Mouse (Mus musculus) liver, embryonic 14.5 days (tissue): Measurements from ENCODE around the gene Apom. TPM values are rescaled to one million over a fixed set of nuclear protein-coding genes. Genes with fewer than 3 reads are reported as not detected.

Source experiments
- ATAC-seq: fragments of 200-750 bp; cut with Nextera tagmentation; 2 replicates; pipeline ENCODE4 v1.8.0; 2017; ENCODE audit warnings: moderate number of reproducible peaks, mild to moderate bottlenecking, moderate library complexity; ENCODE audit not compliant: insufficient read depth
- DNase-seq, 3 experiments: peaks; one replicate each; pipeline ENCODE4 v3.0.0-alpha.2; 2012 to 2013; ENCODE audit warnings: low read depth in 3 of 3, low spot score in 3 of 3
- H3K27ac ChIP-seq: fragments of 300-500 bp; sonication (generic); 2 replicates; pipeline ENCODE4 v1.5.1; 2014; ENCODE audit warnings: moderate library complexity, mild to moderate bottlenecking, control low read depth, inconsistent platforms
- H3K27me3 ChIP-seq: fragments of 300-500 bp; sonication (generic); 2 replicates; pipeline ENCODE4 v1.6.1; 2014; ENCODE audit warnings: mild to moderate bottlenecking, low read length, moderate library complexity; ENCODE audit not compliant: control insufficient read depth, insufficient read depth
- H3K36me3 ChIP-seq: fragments of 300-500 bp; sonication (generic); replicated peaks from 2 replicates; pipeline ENCODE4 v1.6.1; 2014; ENCODE audit warnings: low read depth; ENCODE audit not compliant: control insufficient read depth, insufficient read depth
- H3K4me1 ChIP-seq, 2 experiments: fragments of 200-500 bp in 1 of 2; fragments of 300-500 bp in 1 of 2; sonication (generic) in 1 of 2; replicated peaks; 2 replicates each; pipeline ENCODE4 v1.6.1; 2012 to 2014; ENCODE audit warnings: antibody characterized with exemption in 1 of 2, inconsistent platforms in 1 of 2, low read length in 1 of 2; ENCODE audit not compliant: control insufficient read depth in 2 of 2, insufficient read depth in 2 of 2
- H3K4me2 ChIP-seq: fragments of 300-500 bp; sonication (generic); 2 replicates; pipeline ENCODE4 v1.6.1; 2014; ENCODE audit warnings: low read depth, mild to moderate bottlenecking, control low read depth, moderate library complexity
- H3K4me3 ChIP-seq, 2 experiments: fragments of 200-500 bp in 1 of 2; fragments of 300-500 bp in 1 of 2; sonication (generic) in 1 of 2; 2 replicates each; pipeline ENCODE4 v1.5.1; 2012 to 2014; ENCODE audit warnings: low read depth in 2 of 2, low read length in 2 of 2, mild to moderate bottlenecking in 2 of 2, control low read depth in 1 of 2, inconsistent platforms in 1 of 2, moderate library complexity in 1 of 2; ENCODE audit not compliant: insufficient read depth in 1 of 2
- H3K9ac ChIP-seq: fragments of 300-500 bp; sonication (generic); replicated peaks from 2 replicates; pipeline ENCODE4 v1.6.1; 2014; ENCODE audit warnings: mild to moderate bottlenecking, control low read depth, moderate library complexity
- H3K9me3 ChIP-seq: fragments of 300-500 bp; sonication (generic); 2 replicates; pipeline ENCODE4 v1.6.1; 2016; ENCODE audit warnings: low read length, mixed read lengths; ENCODE audit not compliant: control insufficient read depth
- CTCF ChIP-seq: IDR thresholded peaks from 2 replicates; pipeline ENCODE4 v1.5.1; 2016; ENCODE audit warnings: antibody characterized with exemption, low read depth, control low read depth
- EP300 ChIP-seq: IDR thresholded peaks from 2 replicates; pipeline ENCODE4 v1.6.1; 2016; ENCODE audit warnings: antibody characterized with exemption, low read depth
- WGBS: fragments of 180-500 bp; shearing (Covaris S2); extraction: QIAGEN DNeasy Blood & Tissue Kit; methylation state at CpG from one replicate; pipeline ENCODE4 v1.1.7; 2014; ENCODE audit not compliant: insufficient replicate concordance; 5-methylcytosine and 5-hydroxymethylcytosine counted together
- polyA plus RNA-seq, 2 experiments: library from polyadenylated mRNA; depleted of rRNA in 1 of 2; stranded (reverse) in 1 of 2; unstranded in 1 of 2; fragments of >200 nt; fragmentation: Nextera tagmentation in 1 of 2; extraction: Ambion mirVana in 1 of 2; gene quantifications; 2 replicates each; pipeline versions ENCODE4 v1.2.1 to v1.2.3; 2012 to 2014

Gene Apom
- polyA plus RNA-seq, 2 experiments: 317 to 750 TPM

DNA sequence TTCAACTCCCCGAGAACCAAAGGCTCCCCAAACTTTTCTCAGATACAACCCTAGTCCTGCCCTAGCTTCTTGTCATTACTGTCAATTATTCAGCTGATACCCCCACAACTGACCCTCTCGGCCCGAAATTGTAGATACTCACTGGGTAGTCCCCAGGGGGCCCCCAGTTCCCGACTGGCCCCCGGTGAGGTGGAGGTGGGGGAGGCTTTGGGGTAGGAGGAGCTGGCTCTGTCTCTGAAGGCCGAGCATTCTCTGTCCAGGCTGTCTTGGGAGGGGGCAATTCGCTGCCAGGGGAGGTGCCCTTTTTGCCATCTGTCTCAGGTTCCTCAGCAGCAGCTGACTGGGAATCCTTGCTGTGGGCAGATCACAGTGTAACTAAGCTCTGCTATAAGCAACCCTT, 27.8 kb upstream of the Apom start:
- no peak for TF ChIP-seq CTCF
- no peak for TF ChIP-seq EP300
- H3K9ac ChIP-seq: no peak overlapping the region
- H3K27ac ChIP-seq: no peak overlapping the region
- H3K4me2 ChIP-seq: no peak overlapping the region
- no peaks in the 10 kb centered on the region for H3K9me3 ChIP-seq
- H3K27me3 ChIP-seq: no peaks in the 10 kb centered on the region
- H3K4me3 ChIP-seq: no peak overlapping the region
- WGBS: 86% methylated on average over 7 of the region's 7 CpGs
- DNase-seq (no peak), ATAC-seq (no peak)
- peaks cover 0 to 11% of the 10 kb centered on the region in 2 experiments; a peak in 3 of 4 replicates for H3K4me1 ChIP-seq
- peaks cover 76% of the 10 kb centered on the region for H3K36me3 ChIP-seq

DNA sequence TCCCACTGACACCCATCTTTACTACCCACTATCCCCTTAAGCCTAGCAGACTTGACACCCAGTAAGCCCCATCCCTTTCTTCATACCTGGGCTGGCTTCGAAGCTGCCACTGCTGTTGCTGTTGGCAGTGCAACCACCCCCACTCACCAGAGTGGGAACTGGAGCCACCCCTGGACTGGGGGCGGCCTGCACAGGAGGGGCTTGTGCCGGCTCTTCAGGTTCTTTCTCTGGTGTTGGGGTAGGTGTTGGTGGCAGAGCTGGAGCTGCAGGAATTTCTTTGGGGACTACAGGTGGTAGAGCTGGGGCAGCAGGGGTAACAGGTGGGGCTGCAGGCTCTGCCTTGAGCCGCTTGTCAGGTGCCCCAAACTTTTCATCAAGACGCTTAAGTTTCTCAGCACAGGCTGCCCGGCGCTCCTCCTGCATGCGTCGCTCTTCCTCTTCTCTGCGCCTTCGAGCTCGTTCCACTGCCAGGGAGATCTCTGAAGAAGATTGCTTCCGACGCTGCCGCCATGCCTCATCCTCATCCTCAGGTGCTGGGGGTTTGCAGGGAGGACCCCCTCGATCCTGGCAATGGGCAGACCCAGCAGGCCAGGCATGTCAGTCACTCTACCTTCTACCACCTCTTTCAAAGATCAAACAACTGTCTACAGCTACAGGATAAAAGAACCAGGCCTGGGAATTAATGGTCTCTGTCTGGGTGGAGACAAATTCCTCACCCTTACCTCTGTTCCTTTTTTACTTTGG, 27.2 kb upstream of the Apom start:
- H3K27ac ChIP-seq: no peak overlapping the region
- TF ChIP-seq CTCF (no peak), EP300 (no peak)
- H3K4me3 ChIP-seq: no peak overlapping the region
- H3K27me3 ChIP-seq: no peaks in the 10 kb centered on the region
- peaks cover 83% of the 10 kb centered on the region for H3K36me3 ChIP-seq
- peaks cover 0 to 11% of the 10 kb centered on the region in 2 experiments; a peak in 3 of 4 replicates for H3K4me1 ChIP-seq
- no peak overlapping the region for H3K4me2 ChIP-seq
- no peak for DNase-seq
- no peaks in the 10 kb centered on the region for H3K9me3 ChIP-seq
- WGBS: 87% methylated on average over 16 of the region's 16 CpGs
- H3K9ac ChIP-seq: no peak overlapping the region
- ATAC-seq: no peak

DNA sequence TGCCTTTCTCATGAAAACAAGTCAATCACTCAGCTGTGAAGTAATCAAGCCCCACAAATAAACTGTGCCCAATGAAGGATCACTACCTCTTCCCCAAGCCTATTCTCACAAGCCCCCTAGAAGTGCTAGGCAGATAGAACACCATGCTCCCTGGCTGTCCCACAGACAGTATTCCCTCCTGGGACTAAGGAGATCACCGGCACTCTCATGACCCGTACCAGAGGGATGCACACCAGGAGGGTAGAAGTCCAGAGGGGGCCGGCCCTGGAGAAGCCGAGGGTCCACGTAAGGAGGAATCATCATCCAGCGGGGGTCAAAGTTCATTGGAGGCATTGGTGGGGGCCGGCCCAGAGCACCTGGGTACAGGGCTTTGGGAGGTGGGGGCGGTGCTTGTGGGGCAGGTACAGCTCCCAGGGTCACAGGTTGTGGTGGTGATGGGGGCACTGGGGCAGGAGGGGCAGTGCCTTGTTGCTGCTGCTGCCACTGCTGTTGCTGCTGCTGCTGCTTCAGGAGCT, 25.9 kb upstream of the Apom start:
- Histone ChIP-seq H3K4me3 (no peak overlapping the region), H3K36me3 (peaks cover 96% of the 10 kb centered on the region), H3K4me2 (no peak overlapping the region), H3K27ac (no peak overlapping the region), H3K9me3 (no peaks in the 10 kb centered on the region), H3K4me1 (peaks cover 0 to 7% of the 10 kb centered on the region in 2 experiments; a peak in 3 of 4 replicates), H3K27me3 (no peaks in the 10 kb centered on the region), H3K9ac (no peak overlapping the region)
- TF ChIP-seq EP300 (no peak), CTCF (no peak)
- DNase-seq (no peak), ATAC-seq (no peak)
- WGBS: 91% methylated on average over 8 of the region's 8 CpGs

DNA sequence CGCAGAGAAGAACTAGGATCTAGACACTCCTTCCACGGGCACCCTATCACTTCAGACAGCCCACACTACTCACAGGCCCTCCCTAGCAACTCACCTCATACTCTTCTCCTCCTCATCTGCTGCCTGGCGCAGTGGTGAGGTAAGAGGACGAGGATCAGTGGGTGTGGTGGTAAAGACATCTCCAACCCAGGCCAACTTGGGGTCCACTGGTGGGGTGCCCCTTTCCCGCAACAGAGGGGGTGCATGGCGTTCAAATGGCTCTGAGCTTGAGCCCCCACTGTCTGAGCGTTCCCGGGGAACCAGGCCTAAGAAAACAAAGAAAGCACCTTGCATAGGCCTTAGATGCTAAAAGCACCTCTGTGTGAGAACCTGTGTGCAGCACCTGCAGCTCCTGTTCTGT, 25.4 kb upstream of the Apom start:
- 87% methylated on average over 8 of the region's 8 CpGs for WGBS
- Histone ChIP-seq H3K9ac (no peak overlapping the region), H3K4me3 (no peak overlapping the region), H3K4me2 (no peak overlapping the region), H3K4me1 (peaks cover 0 to 3% of the 10 kb centered on the region in 2 experiments; a peak in 1 of 4 replicates), H3K36me3 (peaks cover 99% of the 10 kb centered on the region), H3K9me3 (no peaks in the 10 kb centered on the region), H3K27ac (no peak overlapping the region), H3K27me3 (no peaks in the 10 kb centered on the region)
- DNase-seq: no peak
- TF ChIP-seq EP300 (no peak), CTCF (no peak)
- no peak for ATAC-seq

DNA sequence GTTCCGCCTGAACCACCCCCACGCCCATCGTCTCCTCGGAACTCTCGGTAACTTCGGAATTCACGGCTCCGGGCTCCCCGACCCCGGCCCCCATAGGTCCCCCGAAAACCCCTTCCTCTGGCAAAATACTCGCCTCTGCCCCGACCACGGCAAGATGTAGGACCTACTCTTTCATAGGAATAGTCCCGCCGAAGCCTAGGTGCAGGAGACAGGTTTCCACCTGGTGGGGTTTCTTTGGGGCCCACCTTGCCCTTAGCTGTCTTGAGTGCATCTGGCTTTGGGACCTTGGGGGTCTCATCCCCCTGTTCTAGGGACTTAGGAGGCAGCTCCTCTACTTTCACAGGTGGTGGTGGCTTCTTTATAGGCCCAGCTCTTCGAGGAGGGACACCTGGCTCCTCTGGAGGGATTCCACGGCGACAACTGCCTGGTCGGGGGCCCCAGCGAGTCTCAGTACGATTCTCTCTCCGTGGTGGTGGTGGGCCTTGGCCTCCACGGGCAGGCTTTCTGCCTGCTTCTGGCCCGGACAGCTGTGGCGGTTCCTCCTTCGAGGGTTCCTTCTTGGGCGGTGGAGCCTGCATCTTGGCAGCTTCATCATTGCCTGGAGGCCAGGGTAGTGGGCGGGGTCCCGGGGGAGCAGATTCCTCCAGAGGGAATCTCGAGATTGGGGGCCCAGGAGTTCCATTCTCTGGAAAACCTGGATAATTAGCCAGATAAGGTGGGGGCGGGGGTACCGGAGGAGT, 24.8 kb upstream of the Apom start:
- no peaks in the 10 kb centered on the region for H3K9me3 ChIP-seq
- H3K36me3 ChIP-seq: peaks cover 99% of the 10 kb centered on the region
- no peaks in the 10 kb centered on the region for H3K4me1 ChIP-seq
- no peak overlapping the region for H3K9ac ChIP-seq
- no peak overlapping the region for H3K4me3 ChIP-seq
- no peaks in the 10 kb centered on the region for H3K27me3 ChIP-seq
- ATAC-seq (no peak), DNase-seq (no peak)
- no peak overlapping the region for H3K27ac ChIP-seq
- TF ChIP-seq CTCF: no peak
- TF ChIP-seq EP300: no peak
- WGBS: 87% methylated on average over 33 of the region's 33 CpGs
- H3K4me2 ChIP-seq: no peak overlapping the region
